Mouse (Mus musculus) cortical plate, adult 2 months (tissue): ENCODE results near the gene Cptp.

ENCODE experiments used
- CTCF ChIP-seq: fragments of 200-500 bp; IDR thresholded peaks from 2 replicates; pipeline ENCODE4 v1.5.1; 2011; ENCODE audit warnings: mild to moderate bottlenecking, control low read depth, low read length; ENCODE audit not compliant: insufficient read depth; ENCODE audit errors: extremely low read depth
- POLR2A ChIP-seq: fragments of 200-500 bp; IDR thresholded peaks from 2 replicates; pipeline ENCODE4 v1.6.1; 2011; ENCODE audit warnings: mild to moderate bottlenecking, low read length, control low read depth; ENCODE audit not compliant: insufficient read depth; ENCODE audit errors: extremely low read depth

DNA sequence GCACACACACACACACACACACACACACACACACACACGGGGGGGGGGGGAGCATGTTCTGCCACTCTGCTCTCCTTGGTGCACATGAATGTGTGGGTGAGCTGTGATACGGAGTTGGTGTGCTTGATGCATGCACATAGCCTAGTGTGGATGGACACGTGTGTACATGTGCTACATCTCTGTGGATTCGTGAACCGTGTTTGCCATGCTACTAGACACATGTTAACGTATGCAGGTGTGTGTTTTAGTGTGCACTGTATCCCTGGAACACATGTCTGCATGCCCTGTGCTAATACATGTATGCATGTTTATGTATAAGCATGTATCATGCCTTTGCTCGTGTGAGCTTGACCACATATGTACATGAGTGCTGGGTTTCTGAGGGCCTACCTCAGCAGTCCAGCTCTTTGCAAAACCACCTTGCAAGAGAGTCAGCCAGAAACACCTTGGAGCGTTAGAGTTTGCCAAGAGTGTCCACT lies 24.0 kb upstream of the Cptp start:
- TF ChIP-seq CTCF, result no peak
- no peak for TF ChIP-seq POLR2A
